Mouse (Mus musculus): ENCODE measurements around the gene Lgr4.

Lgr4 gene

DNA sequence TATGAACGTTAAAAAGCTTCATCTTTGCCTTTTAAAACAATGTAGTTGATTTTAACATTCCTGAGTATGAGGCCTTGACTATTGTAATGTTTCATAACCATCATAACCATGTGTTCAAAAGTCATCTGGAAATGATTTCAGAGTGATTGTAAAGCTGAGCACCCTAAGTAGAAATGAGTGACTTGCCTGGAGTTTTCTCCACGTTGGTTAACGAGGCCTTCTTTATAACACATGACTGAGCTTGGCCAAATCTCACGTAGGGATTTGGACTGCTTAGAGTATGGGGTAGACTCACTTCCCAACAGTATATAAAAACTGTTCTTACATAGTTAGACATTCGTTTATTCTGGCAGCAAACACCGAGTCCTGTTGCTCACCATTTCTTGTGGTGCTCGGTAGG, 55.5 kb downstream of the Lgr4 start:
- in situ Hi-C loops (cut with MboI, MseI), result loop anchor here (10.0 kb wide), 1 partner anchor 1972 kb away; the partner anchor contains the start of gene Olfr1307

DNA sequence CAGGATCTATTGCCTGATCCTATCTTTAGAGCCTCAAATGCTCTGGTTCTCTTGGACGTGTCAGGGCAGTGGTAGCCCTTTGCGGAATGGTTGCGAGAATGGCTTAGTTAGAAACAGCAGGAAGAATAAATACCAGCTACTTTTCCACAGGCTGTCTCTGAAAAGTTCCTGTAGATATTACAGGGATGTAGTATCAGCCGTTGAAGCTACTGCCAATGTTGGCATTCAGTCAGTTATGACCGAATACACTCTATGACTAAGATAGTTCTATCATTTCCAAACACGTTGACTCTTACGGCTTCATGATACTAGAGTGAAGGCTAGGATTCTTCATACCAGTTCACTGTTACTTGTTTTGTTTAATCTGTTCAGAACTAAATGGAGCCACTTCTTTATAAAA, 57.4 kb downstream of the Lgr4 start:
- in situ Hi-C loops (cut with MboI, MseI), result loop anchor here (10.0 kb wide), 1 partner anchor 1970 kb away; the partner anchor contains the start of gene Olfr1307

DNA sequence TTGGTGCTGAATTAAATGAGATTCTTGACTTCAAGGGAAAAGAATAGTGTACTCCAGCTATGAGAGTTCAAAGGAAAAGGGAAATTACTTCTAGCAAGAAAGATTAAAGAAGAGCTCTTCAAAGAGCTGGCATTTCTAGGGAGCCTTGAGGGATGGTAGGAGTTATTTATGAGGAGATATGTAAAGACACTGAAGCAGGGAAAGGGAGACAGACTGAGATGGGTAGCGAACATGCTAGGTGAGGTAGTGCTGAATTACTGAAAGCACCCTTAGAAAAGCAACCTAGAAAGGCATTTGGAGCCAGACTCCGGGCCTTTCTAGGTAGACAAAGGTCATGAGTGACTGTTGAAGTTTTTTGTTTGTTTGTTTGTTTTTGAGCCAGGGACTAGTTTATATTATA, 58.7 kb downstream of the Lgr4 start:
- in situ Hi-C loops (cut with MboI, MseI), result loop anchor here (10.0 kb wide), 1 partner anchor 1969 kb away; the partner anchor contains the start of gene Olfr1307

DNA sequence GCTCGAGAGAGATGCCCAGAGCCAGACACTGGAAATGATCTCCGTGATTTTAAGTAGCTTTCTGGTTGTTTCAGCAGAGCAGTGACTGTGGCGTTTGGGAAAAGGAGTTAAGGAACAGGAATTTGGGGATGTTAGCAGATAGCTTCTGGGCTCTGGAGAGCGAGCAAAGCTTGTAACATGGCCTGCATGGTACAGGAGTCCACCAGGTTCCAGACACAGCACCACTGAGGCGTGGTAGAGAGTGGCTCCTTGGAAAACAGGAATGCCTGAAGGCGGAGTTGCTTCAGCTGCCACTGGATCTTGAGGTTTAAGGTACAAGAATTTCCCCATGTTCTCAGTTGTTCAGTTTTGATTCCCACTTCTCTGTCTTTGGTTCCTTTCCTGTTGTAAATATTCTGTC, 59.9 kb downstream of the Lgr4 start:
- in situ Hi-C loops (cut with MboI, MseI), result loop anchor here (10.0 kb wide), 1 partner anchor 1967 kb away; the partner anchor contains the start of gene Olfr1307

DNA sequence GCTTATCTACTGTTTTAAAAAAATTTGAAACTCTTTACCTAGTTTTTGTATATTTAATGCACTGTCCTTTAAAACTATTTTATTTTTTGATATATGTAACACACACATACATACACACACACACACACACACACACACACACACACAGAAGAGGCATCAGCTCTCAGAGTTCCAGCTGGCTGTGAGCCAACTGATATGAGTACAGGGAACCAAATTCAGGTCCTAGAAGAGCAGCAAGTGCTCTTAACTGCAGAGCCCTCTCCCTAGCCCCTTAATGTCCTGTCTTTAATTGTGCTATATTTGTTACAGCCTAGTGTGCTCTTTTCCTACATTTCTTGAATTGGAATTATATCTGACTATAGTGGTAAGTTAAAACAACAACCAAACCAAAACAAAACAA, 61.8 kb downstream of the Lgr4 start:
- in situ Hi-C loops (cut with MboI, MseI), result loop anchor here (10.0 kb wide), 1 partner anchor 1966 kb away; the partner anchor contains the start of gene Olfr1307

DNA sequence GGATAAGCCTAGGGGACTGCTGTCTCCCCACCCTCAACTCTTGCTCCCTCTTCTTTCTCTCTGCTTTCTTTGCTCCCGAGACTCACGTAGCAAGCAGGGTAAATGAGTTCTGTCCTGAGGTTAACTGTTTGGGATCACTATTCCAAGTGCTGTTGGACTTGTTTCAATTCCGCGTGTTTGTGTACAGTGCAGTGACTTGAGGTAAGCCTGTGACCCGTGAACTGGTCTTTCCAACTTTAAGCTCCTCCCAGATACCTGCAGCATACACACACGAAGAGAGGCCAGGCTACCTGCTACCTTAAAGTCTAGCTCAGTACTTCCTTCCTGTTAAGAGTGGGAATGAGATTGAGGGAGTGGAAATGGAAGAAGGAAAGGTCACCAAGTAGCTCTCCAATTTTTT, 66.0 kb downstream of the Lgr4 start:
- in situ Hi-C loops (cut with MboI, MseI), result no loop called here

DNA sequence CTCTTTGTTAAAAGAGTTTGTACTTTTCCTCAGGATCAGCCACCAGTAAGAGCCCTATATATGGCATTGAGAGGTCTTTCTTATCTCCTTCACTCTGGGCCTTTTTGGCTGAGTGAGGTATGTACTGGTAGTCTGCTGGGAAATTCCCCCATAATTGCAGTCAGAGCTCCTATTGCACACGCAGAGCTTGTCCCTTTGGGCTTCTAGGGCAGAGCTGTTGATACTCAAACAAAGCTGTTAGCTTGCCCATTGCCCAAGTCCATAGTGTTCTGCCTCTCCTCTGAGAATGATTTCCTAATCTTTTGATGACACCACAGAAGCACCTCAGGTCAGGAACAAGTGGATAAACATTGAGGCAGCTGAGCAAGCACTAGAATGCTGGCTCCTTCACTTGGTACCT, 67.5 kb downstream of the Lgr4 start:
- in situ Hi-C loops (cut with MboI, MseI), result no loop called here

DNA sequence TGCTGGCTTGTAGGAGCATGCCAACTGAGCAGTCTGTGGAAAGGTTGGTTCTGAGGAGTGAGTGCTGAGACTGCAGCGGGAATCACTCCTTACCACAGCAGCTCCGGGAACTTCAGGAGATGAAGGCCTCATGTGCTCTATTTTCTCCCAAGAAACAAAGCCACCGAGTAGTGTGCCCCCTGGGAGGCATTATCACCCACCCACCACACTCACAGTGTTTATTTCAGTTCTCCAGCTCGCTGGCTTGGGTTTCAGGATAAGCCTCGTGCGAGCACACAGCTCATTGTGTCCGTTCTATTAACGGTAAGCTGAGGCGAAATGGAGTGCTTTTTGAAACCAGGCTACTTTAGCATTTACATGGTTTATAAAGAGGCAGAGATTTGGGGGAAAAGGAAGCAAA, 68.1 kb downstream of the Lgr4 start:
- in situ Hi-C loops (cut with MboI, MseI), result no loop called here

DNA sequence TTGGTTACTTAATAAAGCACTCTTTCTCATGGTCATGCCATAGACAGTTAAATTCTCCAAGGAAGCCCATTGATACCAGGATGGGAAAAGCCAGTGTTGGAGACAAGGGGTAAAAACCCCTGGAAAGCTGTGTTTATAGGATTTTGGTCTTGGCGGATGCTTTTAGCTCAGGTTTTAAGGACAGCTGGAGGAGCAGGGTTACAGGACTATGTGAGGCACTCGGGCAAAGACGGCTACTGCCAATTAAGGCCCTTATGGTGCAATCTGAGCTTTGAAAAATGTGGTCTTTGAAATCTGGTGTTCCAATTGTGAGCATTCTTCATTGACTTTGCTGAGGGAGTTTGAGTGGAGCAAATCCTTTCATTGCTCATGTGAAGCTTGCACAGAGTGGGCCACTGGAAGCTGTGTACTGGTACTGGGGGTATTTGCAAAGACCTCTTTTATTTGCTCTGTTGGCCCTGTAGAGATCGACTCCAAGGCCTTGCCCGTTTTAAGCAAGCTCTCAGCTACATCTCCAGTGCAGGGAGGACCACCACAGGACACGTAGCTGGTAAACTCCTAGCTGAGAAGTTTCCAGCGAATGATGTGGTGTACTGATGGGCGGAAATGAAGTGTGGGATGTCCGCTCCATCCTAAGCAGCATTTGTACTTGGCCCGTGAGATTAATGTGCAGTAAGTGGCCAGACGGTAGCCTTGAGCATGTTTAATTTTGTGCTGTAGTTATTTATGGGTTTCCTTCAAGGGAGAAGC, 68.8 kb downstream of the Lgr4 start:
- in situ Hi-C loops (cut with MboI, MseI), result no loop called here

DNA sequence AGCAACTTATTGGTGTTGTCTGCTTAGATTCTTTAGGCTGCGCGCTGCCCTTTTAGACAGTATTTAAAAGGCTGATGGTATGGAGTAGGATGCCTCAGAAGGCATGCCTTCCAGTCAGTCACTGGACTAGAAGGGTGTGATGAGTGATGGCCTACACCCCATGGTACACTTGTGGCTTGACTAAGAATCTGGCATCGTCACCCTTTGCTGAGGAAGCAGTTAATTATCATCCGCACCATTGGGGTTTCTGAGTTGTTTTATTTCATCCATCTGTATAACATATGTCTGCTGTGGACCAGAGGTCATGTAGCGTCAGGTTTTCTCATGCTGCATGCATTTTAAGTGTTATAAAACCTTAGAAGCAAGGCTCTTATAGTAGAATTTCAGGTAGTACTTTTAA, 70.5 kb downstream of the Lgr4 start:
- in situ Hi-C loops (cut with MboI, MseI), result no loop called here

DNA sequence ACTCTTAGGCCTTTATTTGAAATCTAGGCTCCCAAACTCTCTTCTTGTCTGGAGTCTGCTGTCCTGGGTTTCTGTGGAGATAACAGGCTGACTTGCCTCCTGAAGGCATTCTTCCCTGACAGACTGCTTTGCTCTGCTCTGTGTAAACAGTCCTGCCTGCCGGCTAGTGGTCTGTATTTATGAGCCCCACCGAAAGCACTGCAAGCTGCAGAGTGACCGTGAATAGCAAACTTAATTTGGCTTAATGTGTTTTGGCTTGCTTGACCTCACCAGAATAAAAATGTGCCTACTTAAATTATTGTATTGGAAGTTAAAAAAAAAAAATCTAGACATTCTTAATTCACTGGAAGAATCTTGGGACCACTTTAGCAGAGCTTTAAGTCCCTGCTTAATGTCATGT, 71.7 kb downstream of the Lgr4 start:
- in situ Hi-C loops (cut with MboI, MseI), result no loop called here

DNA sequence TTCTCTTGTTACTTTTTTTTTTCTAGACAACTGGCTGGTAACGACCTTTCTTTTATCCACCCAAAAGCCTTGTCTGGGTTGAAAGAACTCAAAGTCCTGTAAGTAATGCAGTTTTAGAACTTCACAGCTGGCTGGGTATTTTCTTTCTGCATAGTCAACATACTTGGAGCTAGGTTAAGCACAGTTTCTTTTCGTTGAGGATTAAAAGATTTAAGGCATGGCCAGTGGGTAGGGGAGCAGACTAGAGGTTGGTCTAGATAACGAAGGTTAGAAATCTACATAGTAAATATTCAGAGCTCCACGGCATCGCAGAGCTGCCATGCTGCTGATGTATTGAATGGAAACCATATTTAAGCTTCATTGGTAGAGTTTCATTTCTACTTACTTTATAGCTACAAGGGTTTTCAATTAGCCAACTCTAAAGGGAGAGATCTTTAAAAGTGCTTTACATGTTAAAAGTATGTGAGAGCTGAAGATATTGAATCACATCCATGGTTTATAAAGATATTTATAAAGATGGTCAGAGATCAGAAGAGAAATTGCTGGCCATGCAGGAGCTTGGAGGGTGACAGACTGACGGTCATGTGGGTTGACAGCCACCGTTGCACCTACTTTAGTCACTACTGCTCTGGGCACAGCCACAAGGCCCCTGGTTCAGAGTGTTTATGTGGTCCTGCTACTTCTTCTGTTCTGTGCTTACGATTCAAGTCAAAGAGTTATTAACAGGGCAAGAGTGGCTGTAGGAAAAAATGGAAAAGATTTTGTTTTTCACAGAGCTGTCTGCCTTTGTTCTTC, 72.4 kb downstream of the Lgr4 start:
- in situ Hi-C loops (cut with MboI, MseI), result no loop called here

DNA sequence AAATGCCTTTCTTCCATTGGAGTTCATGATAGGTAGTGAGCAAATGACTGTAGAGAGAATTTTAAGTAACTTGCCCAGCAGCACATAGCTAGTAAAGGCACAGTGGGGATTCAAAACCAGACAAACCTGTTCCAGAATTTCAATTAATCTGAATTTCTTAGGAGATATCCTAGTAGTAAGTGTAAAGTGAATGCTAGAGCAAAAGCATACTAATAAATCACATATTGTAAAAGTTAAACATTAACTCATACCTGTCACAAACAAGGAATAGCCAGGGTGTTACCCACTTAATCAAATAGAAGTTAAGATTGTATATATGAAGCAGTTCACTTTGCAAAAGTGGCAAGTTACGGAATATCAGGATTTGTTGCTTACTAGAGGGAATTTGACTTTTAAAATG, 74.3 kb downstream of the Lgr4 start:
- in situ Hi-C loops (cut with MboI, MseI), result no loop called here

DNA sequence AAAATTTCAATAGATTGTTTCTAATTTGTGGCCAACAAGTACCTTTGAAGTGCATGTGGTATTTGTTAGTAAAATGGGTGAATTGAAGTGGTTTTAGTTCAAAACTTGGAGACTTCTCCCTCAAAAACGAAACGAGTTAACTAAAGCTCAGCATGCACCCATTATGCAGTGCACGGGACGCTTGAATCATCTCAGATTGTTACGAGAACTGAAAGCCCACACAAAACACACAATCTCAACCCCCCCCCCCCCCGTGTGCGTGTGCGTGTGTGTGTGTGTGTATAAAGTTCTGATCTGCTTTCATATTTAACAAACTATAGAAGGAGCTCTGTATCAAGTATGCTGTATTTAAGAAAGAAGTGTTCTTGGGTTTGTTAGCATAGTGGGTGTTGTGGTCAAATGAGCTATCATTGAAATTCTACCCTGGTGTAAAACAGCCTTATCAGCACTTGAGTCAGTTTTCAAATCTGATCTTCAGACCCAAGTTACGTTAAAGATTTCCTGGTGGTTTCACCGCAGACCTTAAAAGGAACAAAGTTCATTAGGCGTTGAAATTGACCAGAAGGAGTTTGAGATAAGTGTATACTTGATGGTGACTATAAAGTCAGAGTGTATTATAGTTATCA, 75.1 kb downstream of the Lgr4 start:
- in situ Hi-C loops (cut with MboI, MseI), result no loop called here

DNA sequence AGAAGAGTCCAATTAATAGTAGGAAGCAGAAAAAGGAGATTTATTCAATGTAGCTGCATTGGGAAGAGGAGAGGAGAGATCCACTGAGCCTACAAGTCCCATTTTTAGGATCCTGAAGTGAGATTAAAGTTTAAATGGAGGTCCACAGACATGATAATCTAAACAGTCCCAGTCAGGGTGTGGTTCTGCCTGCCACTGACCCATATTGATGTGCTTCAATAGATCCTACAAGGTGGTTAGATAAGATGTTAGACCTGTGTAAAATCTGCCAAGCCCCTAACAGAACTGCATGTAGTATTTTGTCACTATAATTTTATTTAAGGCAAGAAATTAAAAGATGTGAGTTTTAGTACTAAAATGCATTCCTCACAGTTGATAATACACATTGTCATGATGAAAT, 76.0 kb downstream of the Lgr4 start:
- in situ Hi-C loops (cut with MboI, MseI), result no loop called here

DNA sequence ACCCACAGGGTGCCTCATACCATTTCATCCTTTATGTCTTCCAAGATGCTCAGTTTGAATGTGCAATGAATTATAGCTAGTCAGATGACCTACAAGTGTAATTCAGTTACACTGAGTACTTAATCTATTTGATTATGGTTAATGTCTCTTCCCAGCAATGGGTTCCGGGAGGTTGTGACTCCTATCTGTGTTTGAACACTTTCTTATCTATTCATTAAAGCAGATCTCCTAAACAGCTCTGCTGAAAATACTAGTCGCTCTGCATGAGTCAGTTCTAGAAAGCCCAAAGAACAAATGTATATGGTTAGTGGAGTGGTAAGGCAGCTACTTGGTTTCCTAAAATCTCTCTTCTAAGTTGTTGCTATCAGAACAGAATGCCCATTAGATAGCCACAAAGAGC, 77.6 kb downstream of the Lgr4 start:
- in situ Hi-C loops (cut with MboI, MseI), result no loop called here

DNA sequence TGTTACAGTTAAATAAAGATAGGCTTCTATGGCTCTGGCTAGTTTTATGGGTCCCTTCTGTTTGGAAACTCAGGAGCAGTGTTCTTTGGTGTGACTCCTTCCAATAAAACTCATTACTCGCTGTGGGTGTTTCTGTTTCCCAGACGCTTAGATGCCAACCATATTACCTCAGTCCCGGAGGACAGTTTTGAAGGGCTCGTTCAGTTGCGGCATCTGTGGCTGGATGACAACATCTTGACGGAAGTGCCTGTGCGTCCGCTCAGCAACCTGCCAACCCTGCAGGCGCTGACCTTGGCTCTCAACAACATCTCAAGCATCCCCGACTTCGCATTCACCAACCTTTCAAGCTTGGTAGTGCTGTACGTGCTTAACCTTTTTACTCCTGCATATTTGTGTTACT, 79.0 kb downstream of the Lgr4 start:
- in situ Hi-C loops (cut with MboI, MseI), result no loop called here

DNA sequence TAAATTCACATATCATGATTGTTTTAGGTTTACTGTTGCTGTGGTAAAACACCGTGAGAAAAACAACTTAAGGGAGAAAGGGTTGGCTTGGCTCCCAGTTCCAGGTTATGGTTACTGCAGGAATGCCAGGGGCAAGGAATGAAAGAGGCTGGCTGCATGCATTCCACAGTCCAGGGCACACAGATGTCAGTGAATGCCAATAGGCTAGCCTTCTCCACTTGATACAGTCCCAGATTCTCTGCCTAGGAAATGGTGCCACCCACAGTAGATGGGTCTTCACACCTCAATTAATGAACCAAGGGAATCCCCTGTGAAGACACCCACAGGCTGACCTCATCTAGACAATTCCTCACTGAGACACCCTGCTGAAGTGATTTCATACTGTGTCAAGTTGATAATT, 87.2 kb downstream of the Lgr4 start:
- in situ Hi-C loops (cut with MboI, MseI), result loop anchor here (25.0 kb wide), 1 partner anchor 717 kb away; the partner anchor contains the start of genes Kif18a and Mettl15

DNA sequence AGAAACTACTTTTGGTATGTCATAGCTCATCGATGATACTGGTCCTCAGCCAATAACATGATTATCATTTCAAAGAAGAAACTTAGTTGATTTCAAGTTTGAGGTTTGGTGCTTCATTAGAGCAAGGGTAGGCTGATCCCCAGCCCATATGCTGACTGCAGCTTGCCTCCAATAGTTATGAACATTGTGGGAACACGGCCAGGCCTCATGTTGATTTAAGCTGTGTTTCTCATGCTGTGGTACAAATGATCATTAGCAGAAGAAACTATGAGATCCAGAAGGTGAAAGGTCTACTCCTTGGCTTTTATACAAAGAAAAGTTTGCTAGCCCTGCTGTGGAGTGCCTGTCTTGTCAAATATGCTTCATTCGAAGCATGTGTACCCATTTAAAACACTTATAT, 87.7 kb downstream of the Lgr4 start:
- in situ Hi-C loops (cut with MboI, MseI), result loop anchor here (25.0 kb wide), 1 partner anchor 718 kb away; the partner anchor contains the start of genes Kif18a and Mettl15

DNA sequence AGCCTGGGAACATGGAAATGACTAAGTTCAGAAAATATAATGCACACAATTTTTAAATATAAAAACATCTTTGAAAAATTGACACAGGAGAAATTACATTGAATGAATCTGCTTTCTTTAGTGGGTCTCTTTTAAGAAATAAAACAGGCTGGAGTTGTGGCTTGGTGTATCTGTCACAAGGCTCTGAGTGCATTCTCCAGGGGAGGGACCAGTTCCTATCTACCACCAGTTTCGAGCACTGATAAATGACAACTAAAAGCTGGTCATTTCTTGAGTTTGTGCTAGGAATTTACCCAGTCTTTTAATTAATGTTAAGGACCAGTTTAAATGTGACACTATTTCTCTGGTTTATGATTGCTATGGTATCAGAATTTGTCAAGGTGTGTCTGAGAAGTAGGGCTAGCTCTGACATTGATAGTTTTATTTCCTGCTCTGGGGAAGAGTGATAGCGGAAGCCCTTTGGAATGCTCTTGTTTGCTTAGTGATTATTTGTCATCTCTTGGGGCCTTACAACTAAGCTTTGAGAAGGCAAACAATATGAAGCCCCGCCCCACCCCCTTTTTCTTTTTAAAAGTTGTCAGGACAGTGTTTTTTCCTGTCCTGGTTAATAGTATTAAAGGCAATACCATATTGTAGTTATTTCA, 88.3 kb downstream of the Lgr4 start:
- in situ Hi-C loops (cut with MboI, MseI), result loop anchor here (25.0 kb wide), 1 partner anchor 718 kb away; the partner anchor contains the start of genes Kif18a and Mettl15
